Mouse (Mus musculus): ENCODE results near the gene Rhof. TPM values are rescaled to one million over a fixed set of nuclear protein-coding genes. Genes with fewer than 3 reads are reported as not detected.
A peak's percentile ranks its signal among the peaks of the same experiment; 100 is the strongest.

The Rhof gene
- polyA plus RNA-seq, 1 experiment = 13.4 TPM

DNA sequence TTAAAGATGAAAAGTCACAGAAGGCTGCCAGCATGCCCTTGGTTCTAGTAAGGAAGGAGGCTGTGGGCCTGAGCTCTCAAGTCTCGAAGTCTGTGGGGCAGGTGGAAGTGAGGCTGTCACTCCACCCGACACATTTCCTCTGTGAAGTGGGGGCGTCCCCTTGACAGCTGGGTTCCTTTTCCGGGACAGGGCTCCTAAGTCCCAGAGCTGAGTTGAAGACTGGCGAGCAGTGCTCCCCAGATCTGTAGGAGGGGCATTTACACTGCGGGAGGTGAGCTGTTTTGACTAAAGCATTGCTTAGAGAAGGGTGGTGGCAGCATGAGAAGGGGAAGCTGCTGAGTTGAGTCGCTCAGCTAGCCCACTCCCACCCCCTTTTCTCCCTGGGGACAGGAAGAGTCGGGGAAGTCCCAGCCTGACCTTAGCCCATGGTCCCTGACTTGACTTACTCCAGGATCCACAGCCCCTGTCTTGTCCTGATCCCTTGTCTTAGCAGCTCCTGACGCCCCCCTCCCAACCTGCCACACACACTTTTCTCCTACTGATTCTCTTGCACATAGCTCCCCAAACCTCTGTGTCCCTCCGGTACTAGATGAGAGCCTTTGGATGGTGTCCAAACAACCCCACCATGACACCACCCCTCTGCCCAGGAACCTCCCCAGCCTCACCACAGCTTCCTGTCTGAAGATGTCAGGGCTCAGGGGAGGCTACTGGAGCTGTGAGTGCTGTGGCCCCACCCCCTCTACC, 3.9 kb downstream of the Rhof start:
- TF ChIP-seq CTCF (conservative IDR thresholded peaks at IDR 0.05; ENCODE audit: insufficient read depth, insufficient read length, low read depth, low read length) = no peak
- no peak for TF ChIP-seq POLR2A (IDR thresholded peaks at IDR 0.05; ENCODE audit: low read depth, low read length)
- DNase-seq = no peak
- H3K4me3 ChIP-seq (ENCODE audit: insufficient read depth, low read depth, low read length) = no peak overlapping the region
- no peaks in the 10 kb centered on the region for H3K27me3 ChIP-seq (replicated peaks; ENCODE audit: control insufficient read depth, insufficient read depth, low read length)
- WGBS = 52% methylated on average over 10 of the region's 10 CpGs
- peaks cover 1% of the 10 kb centered on the region; the same call in 1 of the 2 replicates for H3K36me3 ChIP-seq (ENCODE audit: control insufficient read depth, insufficient read depth, low read length)
- peaks cover 3% of the 10 kb centered on the region; the same call in 1 of the 2 replicates for H3K4me1 ChIP-seq (ENCODE audit: control insufficient read depth, insufficient read depth, low read length)
- H3K27ac ChIP-seq (ENCODE audit: insufficient read depth, low read depth, low read length) = no peak overlapping the region

DNA sequence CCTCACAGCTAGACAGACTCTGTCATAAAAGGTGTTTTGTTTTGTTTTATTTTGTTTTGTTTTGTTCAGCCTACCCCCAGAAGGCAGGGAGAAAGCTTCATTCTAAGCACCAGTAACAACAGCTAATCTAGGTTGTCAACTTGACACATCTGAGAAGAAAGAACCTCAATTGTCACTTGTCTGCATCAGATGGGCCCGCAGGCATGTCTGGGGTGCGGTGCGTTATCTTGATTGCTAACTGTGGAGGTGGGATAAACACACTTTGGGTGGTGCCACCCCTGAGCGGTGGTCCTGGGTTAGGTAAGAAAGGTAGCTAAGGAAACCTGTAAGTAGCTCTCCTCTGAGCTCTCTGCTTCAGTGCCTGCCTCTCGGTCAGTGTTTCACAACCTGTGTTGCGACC, 5.5 kb downstream of the Rhof start:
- 83% methylated on average over 6 of the region's 6 CpGs for WGBS
- H3K27ac ChIP-seq (ENCODE audit: insufficient read depth, low read depth, low read length) = no peak overlapping the region
- no peak for TF ChIP-seq CTCF (conservative IDR thresholded peaks at IDR 0.05; ENCODE audit: insufficient read depth, insufficient read length, low read depth, low read length)
- TF ChIP-seq POLR2A (IDR thresholded peaks at IDR 0.05; ENCODE audit: low read depth, low read length) = no peak
- H3K4me1 ChIP-seq (ENCODE audit: control insufficient read depth, insufficient read depth, low read length) = no peaks in the 10 kb centered on the region
- H3K27me3 ChIP-seq (replicated peaks; ENCODE audit: control insufficient read depth, insufficient read depth, low read length) = no peaks in the 10 kb centered on the region
- no peaks in the 10 kb centered on the region for H3K36me3 ChIP-seq (ENCODE audit: control insufficient read depth, insufficient read depth, low read length)
- H3K4me3 ChIP-seq (ENCODE audit: insufficient read depth, low read depth, low read length) = no peak overlapping the region
- no peak for DNase-seq

DNA sequence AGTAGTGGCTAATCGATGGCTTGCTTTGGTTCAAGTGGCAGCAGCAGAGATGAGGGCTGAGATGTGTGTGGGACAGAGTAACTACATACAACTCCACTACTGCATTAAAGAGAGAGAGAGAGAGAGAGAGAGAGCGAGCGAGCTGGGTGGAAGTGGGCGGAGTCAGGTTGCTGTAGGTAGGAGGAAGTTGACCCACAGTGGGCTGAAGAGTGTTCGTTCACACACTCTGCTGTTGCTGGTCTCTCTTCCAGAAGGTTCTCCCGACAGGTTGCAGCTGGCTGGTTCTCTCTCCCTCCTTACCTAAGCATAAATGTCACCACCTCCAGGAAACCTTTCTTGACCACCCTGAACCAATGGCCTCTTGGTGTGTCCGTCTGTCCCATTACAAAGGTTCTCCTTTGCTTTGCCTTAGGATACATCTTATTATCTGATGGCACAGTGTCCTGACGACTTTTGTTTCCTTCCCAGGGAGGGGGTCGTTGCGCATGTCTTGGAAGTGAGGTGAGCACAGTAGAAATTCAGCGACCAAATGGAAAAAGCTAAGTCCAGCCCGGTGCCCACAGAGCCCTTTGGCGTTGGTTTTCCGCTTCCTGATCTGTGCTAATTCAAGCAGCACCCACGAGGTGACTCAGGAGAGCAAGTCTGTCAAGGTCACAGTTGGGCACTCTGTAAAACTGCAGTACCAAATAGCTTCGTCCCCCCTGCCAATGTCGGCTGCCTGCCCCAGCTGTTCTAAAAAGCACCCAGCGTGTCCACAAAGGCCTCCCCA, 6.7 kb downstream of the Rhof start:
- no peak overlapping the region for H3K4me3 ChIP-seq (ENCODE audit: insufficient read depth, low read depth, low read length)
- peak overlapping the region; percentile 66 for H3K27ac ChIP-seq (ENCODE audit: insufficient read depth, low read depth, low read length)
- TF ChIP-seq POLR2A (IDR thresholded peaks at IDR 0.05; ENCODE audit: low read depth, low read length) (no peak), CTCF (conservative IDR thresholded peaks at IDR 0.05; ENCODE audit: insufficient read depth, insufficient read length, low read depth, low read length) (no peak)
- peak; percentile 60 for DNase-seq
- H3K27me3 ChIP-seq (replicated peaks; ENCODE audit: control insufficient read depth, insufficient read depth, low read length) = no peaks in the 10 kb centered on the region
- H3K36me3 ChIP-seq (ENCODE audit: control insufficient read depth, insufficient read depth, low read length) = no peaks in the 10 kb centered on the region
- no peaks in the 10 kb centered on the region for H3K4me1 ChIP-seq (ENCODE audit: control insufficient read depth, insufficient read depth, low read length)
- whole genome bisulfite sequencing = 49% methylated on average over 18 of the region's 18 CpGs

DNA sequence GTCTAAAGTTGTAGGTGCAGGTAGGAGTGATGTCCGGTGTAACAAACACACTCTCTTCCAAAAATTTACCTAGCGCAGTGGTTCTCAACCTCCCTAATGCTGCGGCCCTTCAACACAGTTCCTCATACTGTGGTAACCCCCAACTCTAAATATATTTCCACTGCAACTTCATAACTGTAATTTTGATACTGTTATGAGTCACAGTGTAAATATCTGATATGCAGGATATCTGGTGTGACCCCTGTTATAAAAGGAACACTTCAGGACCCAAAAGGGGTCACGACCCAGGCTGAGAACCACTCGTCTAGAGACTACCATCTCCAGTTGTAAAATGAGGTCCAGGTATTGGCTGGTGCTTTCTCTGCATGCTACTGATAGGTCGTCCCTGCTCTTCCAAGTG, 7.4 kb downstream of the Rhof start:
- no peak for TF ChIP-seq POLR2A (IDR thresholded peaks at IDR 0.05; ENCODE audit: low read depth, low read length)
- TF ChIP-seq CTCF (conservative IDR thresholded peaks at IDR 0.05; ENCODE audit: insufficient read depth, insufficient read length, low read depth, low read length) = no peak
- Histone ChIP-seq H3K4me3 (ENCODE audit: insufficient read depth, low read depth, low read length) (no peak overlapping the region), H3K4me1 (ENCODE audit: control insufficient read depth, insufficient read depth, low read length) (no peaks in the 10 kb centered on the region), H3K27ac (ENCODE audit: insufficient read depth, low read depth, low read length) (no peak overlapping the region), H3K36me3 (ENCODE audit: control insufficient read depth, insufficient read depth, low read length) (no peaks in the 10 kb centered on the region), H3K27me3 (replicated peaks; ENCODE audit: control insufficient read depth, insufficient read depth, low read length) (no peaks in the 10 kb centered on the region)
- DNase-seq = no peak
- WGBS = 79% methylated on average over 6 of the region's 6 CpGs

DNA sequence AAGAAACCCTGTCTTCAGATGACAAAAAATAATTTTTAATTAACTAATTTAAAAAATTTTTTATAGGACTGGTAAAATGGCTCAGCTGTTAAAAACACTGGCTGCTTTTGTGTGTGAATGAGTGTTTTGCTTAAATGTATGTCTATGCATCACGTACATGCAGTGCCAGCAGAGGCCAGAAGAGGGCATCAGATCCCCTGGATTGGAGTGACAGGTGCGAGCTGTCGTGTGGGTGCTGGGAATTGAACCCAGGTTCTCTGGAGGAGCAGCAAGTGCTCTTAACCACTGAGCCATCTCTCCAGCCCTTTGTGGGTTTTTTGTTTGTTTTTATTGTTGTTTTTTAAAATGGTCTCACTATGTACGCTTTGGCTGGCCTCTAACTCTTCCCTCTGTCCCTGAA, 10.3 kb downstream of the Rhof start:
- peak; percentile 44 for TF ChIP-seq CTCF (conservative IDR thresholded peaks at IDR 0.05; ENCODE audit: insufficient read depth, insufficient read length, low read depth, low read length)
- TF ChIP-seq POLR2A (IDR thresholded peaks at IDR 0.05; ENCODE audit: low read depth, low read length) = no peak
- H3K36me3 ChIP-seq (ENCODE audit: control insufficient read depth, insufficient read depth, low read length) = no peaks in the 10 kb centered on the region
- H3K27ac ChIP-seq (ENCODE audit: insufficient read depth, low read depth, low read length) = no peak overlapping the region
- no peak overlapping the region for H3K4me3 ChIP-seq (ENCODE audit: insufficient read depth, low read depth, low read length)
- WGBS = 98% methylated on average over 4 of the region's 4 CpGs
- no peaks in the 10 kb centered on the region; the same call in 1 of the 2 replicates for H3K4me1 ChIP-seq (ENCODE audit: control insufficient read depth, insufficient read depth, low read length)
- no peak for DNase-seq
- no peaks in the 10 kb centered on the region for H3K27me3 ChIP-seq (replicated peaks; ENCODE audit: control insufficient read depth, insufficient read depth, low read length)

DNA sequence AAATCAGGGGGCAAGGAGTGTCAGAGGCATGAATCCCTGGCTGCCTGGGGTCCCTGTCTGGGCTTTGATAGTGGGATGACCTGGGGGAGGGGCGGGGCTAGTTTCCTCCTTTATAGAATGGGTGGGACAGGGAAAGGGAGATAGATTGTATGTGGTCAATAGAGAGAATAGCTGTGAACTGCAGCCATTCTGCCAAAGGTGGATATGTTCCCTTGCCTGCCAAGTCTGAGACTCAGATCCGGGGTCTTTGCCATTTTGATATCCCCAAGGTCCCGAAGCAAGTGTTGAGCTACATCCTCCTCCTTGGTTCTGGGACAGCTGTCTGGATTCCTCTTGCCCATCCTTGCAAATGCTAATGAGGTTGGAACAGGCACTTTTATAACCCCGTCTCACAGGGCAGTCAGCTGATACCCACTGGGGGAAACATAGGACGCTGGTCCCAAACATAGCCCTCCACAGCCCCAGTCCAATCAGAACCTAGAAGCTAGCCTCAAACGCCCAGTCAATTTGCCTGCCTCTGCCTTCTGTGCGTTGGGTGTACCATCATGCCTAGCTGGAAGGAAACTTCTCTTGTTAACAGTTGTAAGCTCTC, 11.8 kb downstream of the Rhof start:
- H3K27ac ChIP-seq (ENCODE audit: insufficient read depth, low read depth, low read length) = no peak overlapping the region
- no peak for DNase-seq
- TF ChIP-seq POLR2A (IDR thresholded peaks at IDR 0.05; ENCODE audit: low read depth, low read length) = no peak
- TF ChIP-seq CTCF (conservative IDR thresholded peaks at IDR 0.05; ENCODE audit: insufficient read depth, insufficient read length, low read depth, low read length) = no peak
- H3K4me3 ChIP-seq (ENCODE audit: insufficient read depth, low read depth, low read length) = no peak overlapping the region
- WGBS = 64% methylated on average over 7 of the region's 7 CpGs
- H3K36me3 ChIP-seq (ENCODE audit: control insufficient read depth, insufficient read depth, low read length) = no peaks in the 10 kb centered on the region
- no peaks in the 10 kb centered on the region; the same call in 1 of the 2 replicates for H3K4me1 ChIP-seq (ENCODE audit: control insufficient read depth, insufficient read depth, low read length)
- H3K27me3 ChIP-seq (replicated peaks; ENCODE audit: control insufficient read depth, insufficient read depth, low read length) = no peaks in the 10 kb centered on the region

DNA sequence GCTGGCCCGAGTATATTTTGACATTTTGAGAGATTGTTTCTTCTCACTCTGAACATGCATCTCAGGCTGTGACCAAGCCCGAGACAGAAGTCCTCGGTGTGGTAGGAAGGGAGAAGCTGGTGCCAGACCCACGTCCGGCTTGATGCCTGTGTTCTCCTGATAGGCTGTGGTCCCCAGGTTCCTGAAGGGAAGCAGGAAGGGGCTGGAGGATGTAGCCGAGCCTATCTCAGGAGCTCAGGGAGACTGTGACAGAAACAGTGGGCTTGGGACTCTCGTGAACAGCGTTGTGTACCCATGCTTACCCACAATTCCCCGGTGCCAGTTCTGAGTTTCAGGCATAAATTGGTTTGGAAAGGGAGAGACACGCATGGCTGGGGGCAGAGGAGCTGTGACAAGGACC, 13.7 kb downstream of the Rhof start:
- Histone ChIP-seq H3K27ac (ENCODE audit: insufficient read depth, low read depth, low read length) (no peak overlapping the region), H3K36me3 (ENCODE audit: control insufficient read depth, insufficient read depth, low read length) (no peaks in the 10 kb centered on the region), H3K4me1 (ENCODE audit: control insufficient read depth, insufficient read depth, low read length) (no peaks in the 10 kb centered on the region; the same call in 1 of the 2 replicates), H3K4me3 (ENCODE audit: insufficient read depth, low read depth, low read length) (no peak overlapping the region), H3K27me3 (replicated peaks; ENCODE audit: control insufficient read depth, insufficient read depth, low read length) (no peaks in the 10 kb centered on the region)
- no peak for TF ChIP-seq CTCF (conservative IDR thresholded peaks at IDR 0.05; ENCODE audit: insufficient read depth, insufficient read length, low read depth, low read length)
- no peak for TF ChIP-seq POLR2A (IDR thresholded peaks at IDR 0.05; ENCODE audit: low read depth, low read length)
- 69% methylated on average over 10 of the region's 10 CpGs for WGBS
- DNase-seq = no peak

Measured in kidney, adult 2 months (tissue).